Mouse (Mus musculus) limb, embryonic 14.5 days (tissue): ENCODE measurements around the gene Prr15l. TPM values are rescaled to one million over a fixed set of nuclear protein-coding genes. Genes with fewer than 3 reads are reported as not detected.

ENCODE experiments used
- ATAC-seq: fragments of 200-750 bp; cut with Nextera tagmentation; 2 replicates; pipeline ENCODE4 v1.8.0; 2017; ENCODE audit warnings: low read depth, moderate number of reproducible peaks, moderate TSS enrichment; ENCODE audit not compliant: low FRiP score
- DNase-seq: peaks from one replicate; pipeline ENCODE4 v3.0.0-alpha.2; 2015; ENCODE audit warnings: low spot score
- H3K27ac ChIP-seq: fragments of 300-500 bp; sonication (generic); replicated peaks from 2 replicates; pipeline ENCODE4 v1.5.1; 2014; ENCODE audit warnings: low read depth, mild to moderate bottlenecking, low read length, moderate library complexity, mixed read lengths
- H3K27me3 ChIP-seq: fragments of 300-500 bp; sonication (generic); 2 replicates; pipeline ENCODE4 v1.6.1; 2014; ENCODE audit warnings: low read length, mixed read lengths; ENCODE audit not compliant: control insufficient read depth, insufficient read depth
- H3K36me3 ChIP-seq: fragments of 300-500 bp; sonication (generic); 2 replicates; pipeline ENCODE4 v1.6.1; 2014; ENCODE audit warnings: mild to moderate bottlenecking, low read length, moderate library complexity, mixed read lengths; ENCODE audit not compliant: control insufficient read depth, insufficient read depth
- H3K4me1 ChIP-seq: fragments of 300-500 bp; sonication (generic); 2 replicates; pipeline ENCODE4 v1.6.1; 2014; ENCODE audit warnings: antibody characterized with exemption, low read length, mixed read lengths; ENCODE audit not compliant: control insufficient read depth, insufficient read depth
- H3K4me2 ChIP-seq: fragments of 300-500 bp; sonication (generic); replicated peaks from 2 replicates; pipeline ENCODE4 v1.6.1; 2014; ENCODE audit warnings: low read depth, mild to moderate bottlenecking, low read length, moderate library complexity; ENCODE audit not compliant: severe bottlenecking
- H3K4me3 ChIP-seq: fragments of 300-500 bp; sonication (generic); replicated peaks from 2 replicates; pipeline ENCODE4 v1.5.1; 2014; ENCODE audit warnings: low read length
- H3K9ac ChIP-seq: fragments of 300-500 bp; sonication (generic); 2 replicates; pipeline ENCODE4 v1.6.1; 2014; ENCODE audit warnings: mild to moderate bottlenecking, low read depth, low read length, moderate library complexity; ENCODE audit not compliant: severe bottlenecking
- H3K9me3 ChIP-seq: fragments of 300-500 bp; sonication (generic); 2 replicates; pipeline ENCODE4 v1.6.1; 2016; ENCODE audit warnings: low read length; ENCODE audit not compliant: control insufficient read depth
- POLR2A ChIP-seq: fragments of 200-500 bp; IDR thresholded peaks from 2 replicates; pipeline ENCODE4 v1.8.0; 2012; ENCODE audit warnings: inconsistent platforms, mild to moderate bottlenecking, moderate library complexity, borderline replicate concordance; ENCODE audit not compliant: insufficient read depth, insufficient read length; ENCODE audit errors: extremely low read depth
- WGBS: fragments of 180-500 bp; shearing (Covaris S2); extraction: QIAGEN DNeasy Blood & Tissue Kit; methylation state at CpG from one replicate; pipeline ENCODE4 v1.1.7; 2014; 5-methylcytosine and 5-hydroxymethylcytosine counted together
- polyA plus RNA-seq, 2 experiments: library from polyadenylated mRNA; depleted of rRNA in 1 of 2; stranded (reverse) in 1 of 2; unstranded in 1 of 2; fragments of >200 nt; fragmentation: Nextera tagmentation in 1 of 2; extraction: Ambion mirVana in 1 of 2; gene quantifications; 2 replicates each; pipeline versions ENCODE4 v1.2.1 to v1.2.3; 2012 to 2014

The Prr15l gene
- polyA plus RNA-seq, 2 experiments: 1.2 to 3.3 TPM

DNA sequence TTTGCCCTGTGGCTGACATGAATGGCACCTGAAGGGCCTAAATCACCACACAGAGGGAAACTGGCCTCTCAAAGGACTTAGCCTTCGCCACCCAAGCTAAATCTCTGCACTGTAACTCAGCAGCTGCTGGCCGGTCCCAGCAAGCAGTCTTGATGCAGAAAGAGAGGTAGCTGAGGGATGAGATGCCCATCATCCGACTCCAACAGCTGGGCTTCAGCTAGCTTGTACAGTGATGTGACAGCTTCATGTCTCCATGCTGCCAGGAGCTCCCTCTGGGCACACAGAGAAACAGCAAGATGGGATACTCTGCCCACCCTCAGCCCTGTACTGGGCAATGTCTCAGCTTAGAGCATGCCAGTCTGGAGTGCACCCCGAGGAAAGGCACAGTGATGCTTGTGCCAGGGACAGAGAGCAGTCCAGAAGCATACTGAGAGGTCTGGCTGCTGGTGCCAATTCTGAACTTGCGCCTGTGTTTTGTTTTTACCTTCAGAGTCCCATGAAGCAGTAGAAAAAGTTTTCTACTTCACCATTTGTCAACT is 45.6 kb downstream of the Prr15l start:
- TF ChIP-seq POLR2A: no peak
- no peaks in the 10 kb centered on the region for H3K27me3 ChIP-seq
- no peak overlapping the region for H3K9ac ChIP-seq
- no peak overlapping the region for H3K4me2 ChIP-seq
- no peak overlapping the region for H3K27ac ChIP-seq
- H3K4me1 ChIP-seq: peaks cover 29% of the 10 kb centered on the region
- 83% methylated on average over 5 of the region's 5 CpGs for WGBS
- DNase-seq: no peak
- no peak overlapping the region for H3K4me3 ChIP-seq
- no peaks in the 10 kb centered on the region for H3K36me3 ChIP-seq
- H3K9me3 ChIP-seq: no peaks in the 10 kb centered on the region
- ATAC-seq: no peak

- 87% methylated on average over 5 of the region's 5 CpGs for WGBS
- ATAC-seq (no peak), DNase-seq (no peak)
- no peak overlapping the region for H3K9ac ChIP-seq
- no peaks in the 10 kb centered on the region for H3K27me3 ChIP-seq
- no peak for TF ChIP-seq POLR2A
- H3K4me2 ChIP-seq: no peak overlapping the region
- H3K4me3 ChIP-seq: no peak overlapping the region
- no peaks in the 10 kb centered on the region for H3K36me3 ChIP-seq
- no peaks in the 10 kb centered on the region for H3K9me3 ChIP-seq
- H3K4me1 ChIP-seq: peaks cover 23% of the 10 kb centered on the region
- no peak overlapping the region for H3K27ac ChIP-seq
These were observed 46.9 kb downstream of the Prr15l start for GRCm38 (mm10) chr11:96974813-96975212.

- Histone ChIP-seq H3K4me1 (peaks cover 17% of the 10 kb centered on the region), H3K9me3 (no peaks in the 10 kb centered on the region), H3K4me3 (peak overlapping the region; percentile 83), H3K9ac (peak overlapping the region; percentile 90), H3K36me3 (no peaks in the 10 kb centered on the region), H3K27me3 (no peaks in the 10 kb centered on the region), H3K27ac (peak overlapping the region; percentile 91; the same call in 1 of the 2 replicates), H3K4me2 (peak overlapping the region; percentile 63)
- no peak for DNase-seq
- no peak for ATAC-seq
- no peak for TF ChIP-seq POLR2A
- WGBS: 83% methylated on average over 10 of the region's 10 CpGs
These were observed 47.8 kb downstream of the Prr15l start for GRCm38 (mm10) chr11:96975511-96976378.

- peaks cover 17% of the 10 kb centered on the region for H3K4me1 ChIP-seq
- no peak for ATAC-seq
These were observed 48.4 kb downstream of the Prr15l start for GRCm38 (mm10) chr11:96976379-96976687.

GRCm38 (mm10) chr11:96976911-96977591 is 49.1 kb downstream of the Prr15l start:
- Histone ChIP-seq H3K4me1 (peaks cover 17% of the 10 kb centered on the region), H3K27me3 (no peaks in the 10 kb centered on the region), H3K9ac (peak overlapping the region; percentile 90), H3K9me3 (no peaks in the 10 kb centered on the region), H3K4me3 (peak overlapping the region; percentile 83), H3K36me3 (no peaks in the 10 kb centered on the region), H3K27ac (peak overlapping the region; percentile 91), H3K4me2 (peak overlapping the region; percentile 63)
- 0% methylated on average over 21 of the region's 50 CpGs for WGBS
- ATAC-seq (peak; percentile 79), DNase-seq (peak; percentile 87)
- TF ChIP-seq POLR2A: peak; percentile 40; the same call in 1 of the 2 replicates

More at GRCm38 (mm10) chr11:96976379-96976687, 48.4 kb downstream of the Prr15l start:
- Histone ChIP-seq H3K9me3 (no peaks in the 10 kb centered on the region), H3K27me3 (no peaks in the 10 kb centered on the region), H3K4me2 (peak overlapping the region; percentile 63), H3K27ac (peak overlapping the region; percentile 91; the same call in 1 of the 2 replicates), H3K36me3 (no peaks in the 10 kb centered on the region), H3K9ac (peak overlapping the region; percentile 90), H3K4me3 (peak overlapping the region; percentile 83)
- no peak for TF ChIP-seq POLR2A
- no peak for DNase-seq
- 51% methylated on average over 3 of the region's 3 CpGs for WGBS
